Mouse (Mus musculus): Measurements from ENCODE around the gene Tmem79.
"Not testable (repeated sequence)": the region's sequence is repeated elsewhere in the genome, so short reads cannot be mapped to it uniquely, and the experiment has no call there.

The Tmem79 gene

DNA sequence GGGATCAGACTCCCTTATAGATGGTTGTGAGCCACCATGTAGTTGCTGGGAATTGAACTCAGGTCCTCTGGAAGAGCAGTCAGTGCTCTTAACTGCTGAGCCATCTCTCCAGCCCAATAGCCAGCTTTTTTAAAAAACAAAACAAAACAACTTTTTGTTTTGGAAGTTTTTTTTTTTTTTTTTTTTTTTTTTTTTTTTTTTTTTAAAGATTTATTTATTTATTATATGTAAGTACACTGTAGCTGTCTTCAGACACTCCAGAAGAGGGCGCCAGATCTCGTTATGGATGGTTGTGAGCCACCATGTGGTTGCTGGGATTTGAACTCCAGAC is 50.4 kb downstream of the Tmem79 start:
- not testable (repeated sequence) for DNase-seq (ENCODE audit: extremely low spot score)

GRCm38 (mm10) chr3:88284815-88285564 is 51.0 kb downstream of the Tmem79 start:
- not testable (repeated sequence) for DNase-seq (ENCODE audit: extremely low spot score)

DNA sequence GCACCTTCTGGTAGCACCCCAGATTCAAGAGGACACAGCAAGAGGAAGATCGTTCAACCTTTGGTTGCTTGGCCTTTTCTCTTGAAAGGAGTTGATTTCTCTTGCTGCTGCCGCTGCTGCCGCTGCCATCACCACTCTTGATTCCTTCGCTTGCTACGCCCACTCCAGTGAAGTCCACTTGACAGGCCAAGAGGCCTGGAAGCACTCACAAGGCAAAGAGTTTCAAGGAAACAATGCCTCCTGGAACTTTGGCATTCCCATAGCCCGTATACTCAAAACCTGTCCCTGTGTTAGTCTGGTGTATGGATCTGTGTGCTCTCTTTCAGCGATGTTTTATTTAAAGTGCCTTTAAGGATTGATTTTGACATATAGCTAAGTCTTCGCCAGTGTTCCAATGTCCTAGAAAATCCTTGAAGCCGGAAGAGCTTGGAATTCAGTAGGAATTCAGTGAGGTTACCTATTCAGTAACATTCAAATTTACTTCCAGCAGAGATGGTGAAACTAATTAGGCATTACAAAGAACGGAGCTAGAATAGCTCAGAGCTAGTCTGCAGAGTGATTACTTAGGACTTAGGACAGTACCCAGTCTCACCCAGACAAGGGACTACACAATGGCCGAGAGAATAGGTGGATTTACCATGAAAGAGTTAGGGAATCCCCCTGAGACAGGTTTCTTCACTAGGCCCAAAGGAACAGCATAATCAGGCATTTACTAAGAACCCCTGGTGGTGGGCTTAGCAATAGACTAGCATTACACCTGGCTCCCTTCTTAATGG is 54.6 kb downstream of the Tmem79 start:
- not testable (repeated sequence) for DNase-seq (ENCODE audit: extremely low spot score)

- no peak for DNase-seq (ENCODE audit: extremely low spot score)
Observed at GRCm38 (mm10) chr3:88280035-88280434, 55.9 kb downstream of the Tmem79 start.
